Mouse (Mus musculus): Measurements from ENCODE around the gene Dsn1.

Gene Dsn1

GRCm38 (mm10) chr2:157006511-157007233 lies at the start of gene Dsn1:
TSS of gene Dsn1 (minus strand) at chr2:157007154.
- peak; percentile 92 to 93 for DNase-seq

- no peak for DNase-seq
Measured at GRCm38 (mm10) chr2:157055721-157056120, 48.8 kb upstream of the Dsn1 start.

- peak; percentile 32 to 69 for DNase-seq
Measured at GRCm38 (mm10) chr2:157054816-157055215, 47.9 kb upstream of the Dsn1 start.

GRCm38 (mm10) chr2:157054297-157054696 lies 47.3 kb upstream of the Dsn1 start:
- DNase-seq: peak; percentile 45 to 64

GRCm38 (mm10) chr2:157053787-157054186 lies 46.8 kb upstream of the Dsn1 start:
- no peak for DNase-seq

GRCm38 (mm10) chr2:157053124-157053523 lies 46.2 kb upstream of the Dsn1 start:
- no peak for DNase-seq

- peak in 1 of 2 experiments; percentile 59 for DNase-seq
Measured at GRCm38 (mm10) chr2:157052448-157052847, 45.5 kb upstream of the Dsn1 start.

- DNase-seq: no peak
Measured at GRCm38 (mm10) chr2:157049831-157050243, 42.9 kb upstream of the Dsn1 start.

GRCm38 (mm10) chr2:157048395-157049181 lies 41.6 kb upstream of the Dsn1 start:
- DNase-seq: no peak

- DNase-seq: no peak
Measured at GRCm38 (mm10) chr2:157046956-157047355, 40.0 kb upstream of the Dsn1 start.

- no peak for DNase-seq
Measured at GRCm38 (mm10) chr2:157045932-157046331, 39.0 kb upstream of the Dsn1 start.

GRCm38 (mm10) chr2:157043987-157044386 lies 37.0 kb upstream of the Dsn1 start:
- DNase-seq: no peak

- no peak for DNase-seq
Measured at GRCm38 (mm10) chr2:157043556-157043955, 36.6 kb upstream of the Dsn1 start.

GRCm38 (mm10) chr2:157041421-157041820 lies 34.5 kb upstream of the Dsn1 start:
- no peak for DNase-seq

GRCm38 (mm10) chr2:157040649-157041046 lies 33.7 kb upstream of the Dsn1 start:
- DNase-seq: no peak

- peak in 1 of 2 experiments; percentile 18 for DNase-seq
Measured at GRCm38 (mm10) chr2:157039900-157040648, 33.1 kb upstream of the Dsn1 start.

GRCm38 (mm10) chr2:157037303-157037702 lies 30.3 kb upstream of the Dsn1 start:
- DNase-seq: no peak

GRCm38 (mm10) chr2:157036400-157036799 lies 29.4 kb upstream of the Dsn1 start:
- DNase-seq: no peak

- DNase-seq: no peak
Measured at GRCm38 (mm10) chr2:157035371-157035770, 28.4 kb upstream of the Dsn1 start.

GRCm38 (mm10) chr2:157030804-157031203 lies 23.9 kb upstream of the Dsn1 start:
- DNase-seq: peak; percentile 90 to 95

GRCm38 (mm10) chr2:157028261-157028660 lies 21.3 kb upstream of the Dsn1 start:
- DNase-seq: no peak

GRCm38 (mm10) chr2:157027106-157028008 lies 20.4 kb upstream of the Dsn1 start:
- no peak for DNase-seq

Measured in kidney, postnatal 25 days (tissue).